ENCODE assay signal across 1 mouse cellular context in the genomic region with DNA sequence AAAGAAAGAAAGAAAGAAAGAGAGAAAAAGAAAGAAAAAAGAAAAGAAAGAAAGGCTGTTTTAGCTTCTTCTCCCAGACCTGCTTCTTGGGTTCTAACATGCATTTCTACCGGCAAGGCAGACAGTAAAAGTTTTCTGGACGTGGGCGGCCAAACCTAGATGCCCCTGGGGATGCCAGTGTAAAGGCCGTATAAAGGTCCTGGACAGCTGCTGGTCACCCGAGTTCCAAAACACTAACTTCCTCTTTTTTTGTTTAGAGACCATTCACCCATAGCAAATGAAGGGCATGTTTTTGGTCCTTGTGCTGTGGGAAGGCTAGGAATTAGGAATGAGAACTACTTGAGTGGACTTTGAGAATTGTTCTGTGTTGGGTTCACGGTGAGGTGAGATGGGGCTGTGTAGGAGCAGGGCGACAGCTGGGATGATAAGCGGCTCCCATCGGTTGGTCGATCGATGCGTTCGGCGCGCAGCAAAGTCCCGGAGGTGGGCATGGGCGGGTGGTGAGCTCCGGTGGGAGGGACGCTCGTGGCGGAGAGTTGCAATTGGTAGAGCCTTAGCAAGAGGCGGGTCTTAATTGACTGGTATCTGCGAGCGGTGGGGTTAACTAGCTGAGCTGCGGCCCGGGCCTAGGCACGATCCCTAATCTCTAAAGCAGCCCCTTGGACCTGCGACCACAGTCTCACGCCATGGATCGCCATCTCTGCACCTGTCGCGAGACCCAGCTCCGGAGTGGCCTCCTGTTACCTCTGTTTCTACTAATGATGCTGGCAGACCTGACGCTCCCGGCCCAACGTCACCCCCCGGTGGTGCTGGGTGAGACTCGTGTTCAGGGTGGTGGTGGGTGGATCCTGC.
TF ChIP-seq lines count a peak whose summit lies in the region.

Gene Pla2g15, plus strand, starts transcription at position 599 of the 852 bp plus-strand sequence.

TF ChIP-seq in MEL, 35 proteins besides CTCF, POLR2A, EP300 and RAD21 (continued from another document):
- TF ChIP-seq KAT2A (conservative IDR thresholded peaks at IDR 0.05; ENCODE audit: low read depth, low read length) (no peak), NELFE (IDR thresholded peaks at IDR 0.05; ENCODE audit: low read depth, low read length) (peak; percentile 57; the same call in 1 of the 2 replicates), MYB (IDR thresholded peaks at IDR 0.05; ENCODE audit: low read depth, low read length) (no peak), MAX (IDR thresholded peaks at IDR 0.05; ENCODE audit: low read length) (peak; percentile 40; the same call in 1 of the 2 replicates), ETS1 (IDR thresholded peaks at IDR 0.05; ENCODE audit: low read depth, low read length) (peak; percentile 82), POLR2AphosphoS2 (IDR thresholded peaks at IDR 0.05; ENCODE audit: low read length) (no peak)
